Mouse (Mus musculus): ENCODE results near the gene Cltc.
"Not testable (repeated sequence)": the region's sequence is repeated elsewhere in the genome, so short reads cannot be mapped to it uniquely, and the experiment has no call there.

Gene Cltc

GRCm38 (mm10) chr11:86738956-86739355, 18.4 kb downstream of the Cltc start:
- DNase-seq (ENCODE audit: inconsistent ontology term), result no peak

- DNase-seq (ENCODE audit: inconsistent ontology term), result not testable (repeated sequence)
These were observed 19.1 kb downstream of the Cltc start for GRCm38 (mm10) chr11:86738308-86738707.

DNA sequence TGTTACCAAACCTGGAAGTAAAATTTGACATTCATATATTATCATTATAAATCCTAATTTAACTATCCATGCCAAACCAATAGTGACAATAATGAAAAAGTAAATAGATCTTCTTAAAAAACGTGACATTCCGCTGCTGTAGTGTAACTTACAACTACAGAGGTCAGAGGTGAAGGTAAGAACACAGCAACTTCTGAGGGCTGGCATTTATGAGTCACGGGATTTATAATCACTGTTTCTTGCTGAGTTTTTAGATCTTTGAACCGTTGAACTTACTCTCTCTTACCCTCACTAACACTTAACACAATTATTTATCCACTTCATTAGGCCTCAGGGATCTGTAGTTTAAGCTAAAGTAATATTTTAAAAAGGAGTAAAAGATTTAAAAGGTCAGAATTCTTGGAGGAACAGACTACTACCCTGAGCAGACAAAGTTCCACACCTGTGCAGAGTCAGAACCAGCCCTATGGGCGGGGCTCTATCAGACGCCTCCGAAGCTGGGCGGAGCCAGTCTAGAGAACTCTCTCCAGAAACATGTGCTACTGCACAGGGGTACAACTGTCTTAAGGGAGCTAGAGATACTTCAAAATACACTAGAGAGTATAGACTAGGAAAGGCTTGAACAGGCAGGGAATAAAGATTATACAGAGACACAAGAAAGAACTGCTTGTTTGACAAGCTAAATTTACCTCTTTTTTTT, 19.9 kb downstream of the Cltc start:
- no peak for DNase-seq (ENCODE audit: inconsistent ontology term)

DNA sequence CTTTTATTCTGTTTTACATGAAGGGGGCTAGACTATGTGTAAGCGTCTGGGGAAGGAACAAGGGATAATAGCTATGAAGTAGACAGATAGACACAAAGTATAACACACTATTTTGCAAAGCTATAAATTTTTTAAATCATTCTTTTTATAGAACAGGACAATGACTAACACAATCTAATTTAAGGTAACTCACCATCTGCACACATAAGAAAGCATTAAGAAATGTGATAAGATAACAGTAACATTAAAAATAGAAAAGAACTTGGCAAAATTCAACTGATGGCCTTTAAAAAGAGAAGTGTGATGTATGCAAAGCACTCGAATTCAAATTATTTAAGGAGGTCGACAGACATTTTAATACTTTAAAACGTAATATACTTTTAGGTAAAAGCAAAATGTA, 22.4 kb downstream of the Cltc start:
- DNase-seq (ENCODE audit: inconsistent ontology term), result no peak

- no peak for DNase-seq (ENCODE audit: inconsistent ontology term)
These were observed 23.0 kb downstream of the Cltc start for GRCm38 (mm10) chr11:86734241-86734939.

- DNase-seq (ENCODE audit: inconsistent ontology term), result no peak
These were observed 25.9 kb downstream of the Cltc start for GRCm38 (mm10) chr11:86731443-86731842.

GRCm38 (mm10) chr11:86725607-86726006, 31.8 kb downstream of the Cltc start:
- no peak for DNase-seq (ENCODE audit: inconsistent ontology term)

- DNase-seq (ENCODE audit: inconsistent ontology term), result no peak
These were observed 32.4 kb downstream of the Cltc start for GRCm38 (mm10) chr11:86724982-86725381.

GRCm38 (mm10) chr11:86724004-86724403, 33.4 kb downstream of the Cltc start:
- DNase-seq (ENCODE audit: inconsistent ontology term), result no peak

DNA sequence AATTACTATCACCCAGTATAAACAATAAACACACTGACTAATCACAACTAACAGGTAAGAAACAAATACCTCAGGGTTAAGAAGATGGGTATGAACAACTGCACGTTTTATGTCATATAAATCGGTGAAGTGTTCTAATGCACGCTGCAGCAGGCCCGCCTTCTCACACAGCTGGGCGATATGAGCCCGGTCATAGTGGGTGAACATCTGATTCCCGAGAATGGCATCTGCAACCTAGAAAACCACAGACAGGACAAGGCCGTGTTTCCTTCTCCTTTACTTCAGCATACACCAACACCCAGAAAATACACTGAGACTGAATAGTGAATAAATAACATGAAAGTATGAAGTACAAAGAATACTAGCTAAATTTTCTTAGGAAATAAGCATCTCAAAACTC, 38.0 kb downstream of the Cltc start:
- no peak for DNase-seq (ENCODE audit: inconsistent ontology term)

- no peak for DNase-seq (ENCODE audit: inconsistent ontology term)
These were observed 39.0 kb downstream of the Cltc start for GRCm38 (mm10) chr11:86718369-86718768.

- no peak for DNase-seq (ENCODE audit: inconsistent ontology term)
These were observed 39.9 kb downstream of the Cltc start for GRCm38 (mm10) chr11:86717306-86718065.

GRCm38 (mm10) chr11:86714606-86715005, 42.8 kb downstream of the Cltc start:
- DNase-seq (ENCODE audit: inconsistent ontology term), result no peak

DNA sequence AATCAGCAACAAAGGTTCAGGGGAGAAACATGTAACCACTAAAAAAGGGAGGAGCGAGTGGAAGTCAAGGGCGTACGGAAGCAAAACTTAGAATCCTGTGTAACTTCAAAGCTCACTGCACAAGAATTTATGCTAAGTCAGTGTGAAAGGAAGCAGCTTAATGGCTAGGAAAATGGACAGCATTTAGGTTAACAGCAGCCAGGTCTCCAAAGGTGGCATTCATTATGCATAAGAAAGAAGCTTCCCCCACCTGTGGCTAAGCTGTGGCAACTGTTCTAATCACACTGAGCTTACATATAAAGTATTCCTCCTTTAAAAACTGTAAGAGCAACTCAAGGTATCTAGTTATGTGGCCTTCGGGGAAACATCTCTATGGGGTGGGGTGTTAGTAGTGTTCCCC, 56.2 kb downstream of the Cltc start:
- no peak for DNase-seq (ENCODE audit: inconsistent ontology term)

DNA sequence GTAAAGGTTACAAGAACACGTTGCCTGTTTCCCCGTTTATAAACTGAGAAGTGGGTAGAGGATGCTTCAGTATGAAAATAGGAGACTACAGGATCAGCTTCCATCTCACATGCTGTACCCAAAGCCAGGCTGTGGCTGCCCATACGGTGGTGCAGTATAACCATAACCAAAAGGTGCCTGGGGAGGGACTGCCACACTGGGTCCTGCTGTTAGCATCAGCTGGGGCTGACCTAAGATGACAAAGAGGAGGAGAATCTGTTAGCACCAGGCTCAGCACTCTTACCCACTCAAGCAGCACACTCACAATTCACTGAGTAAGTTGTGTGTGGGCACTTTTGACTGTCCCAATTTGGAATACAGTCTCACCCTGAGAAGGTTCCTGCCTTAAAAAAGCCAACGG, 61.9 kb downstream of the Cltc start:
- no peak for DNase-seq (ENCODE audit: inconsistent ontology term)

- no peak for DNase-seq (ENCODE audit: inconsistent ontology term)
These were observed 64.8 kb downstream of the Cltc start for GRCm38 (mm10) chr11:86692546-86692945.

- no peak for DNase-seq (ENCODE audit: inconsistent ontology term)
These were observed 65.4 kb downstream of the Cltc start for GRCm38 (mm10) chr11:86691956-86692355.

- DNase-seq (ENCODE audit: inconsistent ontology term), result no peak
These were observed 65.9 kb downstream of the Cltc start for GRCm38 (mm10) chr11:86691482-86691881.

- no peak for DNase-seq (ENCODE audit: inconsistent ontology term)
These were observed 67.0 kb downstream of the Cltc start for GRCm38 (mm10) chr11:86690383-86690782.

- DNase-seq (ENCODE audit: inconsistent ontology term), result no peak
These were observed 72.0 kb downstream of the Cltc start for GRCm38 (mm10) chr11:86685366-86685765.

DNA sequence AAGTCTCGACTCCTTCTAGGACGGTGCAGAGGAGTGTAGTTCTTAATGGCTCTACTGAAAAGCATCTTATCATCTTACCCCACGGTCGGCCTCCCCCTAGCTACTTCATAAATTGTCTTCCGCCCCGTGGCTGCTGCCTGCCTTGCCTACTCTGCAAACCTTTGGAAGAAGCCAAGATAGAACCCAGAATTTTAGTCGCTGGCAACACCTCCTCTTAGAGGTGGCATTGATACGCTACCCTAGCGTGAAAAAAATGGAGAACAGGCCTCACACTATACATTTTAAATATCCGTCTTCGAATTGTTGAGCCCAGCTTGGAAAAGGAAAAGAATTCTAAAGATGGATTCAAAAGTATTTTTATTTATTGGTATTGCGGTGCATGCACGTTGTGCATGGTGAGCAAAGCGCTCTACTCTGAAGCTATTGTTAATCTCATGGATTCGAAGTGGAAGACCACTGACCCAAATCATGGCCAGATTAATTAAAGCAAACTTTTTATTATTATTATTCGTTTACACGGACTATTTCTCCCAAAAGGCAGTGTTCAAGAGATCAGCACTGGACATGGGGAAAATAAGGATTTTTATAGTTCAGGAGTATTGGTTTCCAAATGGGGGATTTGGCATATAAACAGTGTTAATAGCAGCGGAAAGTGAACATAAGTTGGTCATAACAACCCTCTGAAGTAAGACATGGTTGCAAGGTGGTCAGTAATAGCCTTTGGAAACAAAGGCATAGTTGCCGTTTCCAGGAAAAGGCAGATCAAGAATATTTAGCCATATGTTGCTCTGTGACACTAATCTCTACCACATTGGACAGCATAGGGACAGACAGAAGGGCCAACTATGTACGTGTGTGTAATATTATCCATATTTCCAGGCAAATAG, 73.0 kb downstream of the Cltc start:
- no peak for DNase-seq (ENCODE audit: inconsistent ontology term)
